Mouse (Mus musculus): ENCODE data around the gene Oscar.
"Not testable (repeated sequence)": the region's sequence is repeated elsewhere in the genome, so short reads cannot be mapped to it uniquely, and the experiment has no call there.

Oscar gene

GRCm38 (mm10) chr7:3611006-3611405, 5.0 kb downstream of the Oscar start:
- in situ Hi-C loops (cut with MseI, MboI) = no loop called here

GRCm38 (mm10) chr7:3610437-3610836, 5.5 kb downstream of the Oscar start:
- in situ Hi-C loops (cut with MseI, MboI) = no loop called here

- in situ Hi-C loops (cut with MseI, MboI) = no loop called here
Observed at GRCm38 (mm10) chr7:3609082-3609481, 6.9 kb downstream of the Oscar start.

- in situ Hi-C loops (cut with MseI, MboI) = no loop called here
Observed at GRCm38 (mm10) chr7:3608668-3609067, 7.3 kb downstream of the Oscar start.

- in situ Hi-C loops (cut with MseI, MboI) = no loop called here
Observed at GRCm38 (mm10) chr7:3607391-3607790, 8.6 kb downstream of the Oscar start.

GRCm38 (mm10) chr7:3606798-3607197, 9.2 kb downstream of the Oscar start:
- in situ Hi-C loops (cut with MseI, MboI) = no loop called here

- in situ Hi-C loops (cut with MseI, MboI) = no loop called here
Observed at GRCm38 (mm10) chr7:3601119-3601518, 14.8 kb downstream of the Oscar start.

- in situ Hi-C loops (cut with MseI, MboI) = not testable (repeated sequence)
Observed at GRCm38 (mm10) chr7:3597755-3598154, 18.2 kb downstream of the Oscar start.

GRCm38 (mm10) chr7:3595146-3595545, 20.8 kb downstream of the Oscar start:
- in situ Hi-C loops (cut with MseI, MboI) = no loop called here

- in situ Hi-C loops (cut with MseI, MboI) = no loop called here
Observed at GRCm38 (mm10) chr7:3594686-3595085, 21.3 kb downstream of the Oscar start.

GRCm38 (mm10) chr7:3593855-3594254, 22.1 kb downstream of the Oscar start:
- in situ Hi-C loops (cut with MseI, MboI) = no loop called here

- in situ Hi-C loops (cut with MseI, MboI) = no loop called here
Observed at GRCm38 (mm10) chr7:3591534-3591933, 24.4 kb downstream of the Oscar start.

GRCm38 (mm10) chr7:3590550-3590949, 25.4 kb downstream of the Oscar start:
- in situ Hi-C loops (cut with MseI, MboI) = no loop called here

GRCm38 (mm10) chr7:3587292-3587691, 28.7 kb downstream of the Oscar start:
- in situ Hi-C loops (cut with MseI, MboI) = no loop called here

GRCm38 (mm10) chr7:3586255-3586654, 29.7 kb downstream of the Oscar start:
- in situ Hi-C loops (cut with MseI, MboI) = no loop called here

GRCm38 (mm10) chr7:3585763-3586162, 30.2 kb downstream of the Oscar start:
- in situ Hi-C loops (cut with MseI, MboI) = no loop called here

- in situ Hi-C loops (cut with MseI, MboI) = no loop called here
Observed at GRCm38 (mm10) chr7:3580029-3580428, 35.9 kb downstream of the Oscar start.

- in situ Hi-C loops (cut with MseI, MboI) = no loop called here
Observed at GRCm38 (mm10) chr7:3578952-3579546, 36.9 kb downstream of the Oscar start.

- in situ Hi-C loops (cut with MseI, MboI) = no loop called here
Observed at GRCm38 (mm10) chr7:3578196-3578595, 37.8 kb downstream of the Oscar start.

- in situ Hi-C loops (cut with MseI, MboI) = no loop called here
Observed at GRCm38 (mm10) chr7:3576354-3577124, 39.4 kb downstream of the Oscar start.

- in situ Hi-C loops (cut with MseI, MboI) = no loop called here
Observed at GRCm38 (mm10) chr7:3574216-3574615, 41.7 kb downstream of the Oscar start.

GRCm38 (mm10) chr7:3571847-3572246, 44.1 kb downstream of the Oscar start:
- in situ Hi-C loops (cut with MseI, MboI) = no loop called here

- in situ Hi-C loops (cut with MseI, MboI) = not testable (repeated sequence)
Observed at GRCm38 (mm10) chr7:3570580-3570979, 45.4 kb downstream of the Oscar start.

All from mouse trophoblast stem cell (cell line).